Mouse (Mus musculus): ENCODE data around the gene Abcc2.

The Abcc2 gene

DNA sequence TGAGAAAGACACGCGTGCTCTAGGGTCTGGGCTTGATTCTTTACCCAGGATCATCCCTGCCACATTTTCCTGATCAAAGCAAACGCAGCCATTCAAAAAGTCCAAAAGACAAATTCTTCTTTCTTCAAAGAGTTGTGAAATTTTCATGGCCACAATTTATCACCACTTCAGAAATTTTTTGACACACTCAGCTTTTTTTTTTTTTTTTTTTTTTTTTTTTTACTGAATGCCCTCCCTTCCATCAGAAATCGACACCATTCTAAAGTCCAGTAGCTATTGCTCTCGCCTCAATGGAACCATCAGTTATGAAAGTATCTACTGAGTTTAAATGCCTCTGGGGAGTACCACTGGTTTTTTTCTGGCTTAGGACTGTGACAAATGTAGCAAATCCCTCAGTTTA lies 1.6 kb upstream of the Abcc2 start:
- no peak for DNase-seq

DNA sequence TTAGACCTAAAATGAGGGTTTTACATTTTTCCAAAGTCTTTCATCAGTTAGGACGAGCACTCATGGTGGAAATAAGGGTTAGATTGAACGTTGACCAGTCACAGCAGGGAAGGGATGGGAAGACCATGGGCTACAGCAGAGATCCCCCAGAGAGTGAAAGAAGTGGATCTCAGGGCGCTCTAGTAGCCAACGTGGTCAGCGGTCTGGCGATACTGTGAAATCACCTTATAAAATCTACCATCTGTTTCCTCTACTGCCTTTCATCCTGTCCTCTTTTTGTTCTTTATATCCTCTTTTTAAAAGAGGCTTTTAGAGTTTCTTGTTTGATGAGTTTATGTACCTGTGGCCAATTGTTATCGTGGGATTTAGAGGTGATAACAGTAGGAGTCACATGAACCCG lies 2.8 kb downstream of the Abcc2 start:
- no peak for DNase-seq

DNA sequence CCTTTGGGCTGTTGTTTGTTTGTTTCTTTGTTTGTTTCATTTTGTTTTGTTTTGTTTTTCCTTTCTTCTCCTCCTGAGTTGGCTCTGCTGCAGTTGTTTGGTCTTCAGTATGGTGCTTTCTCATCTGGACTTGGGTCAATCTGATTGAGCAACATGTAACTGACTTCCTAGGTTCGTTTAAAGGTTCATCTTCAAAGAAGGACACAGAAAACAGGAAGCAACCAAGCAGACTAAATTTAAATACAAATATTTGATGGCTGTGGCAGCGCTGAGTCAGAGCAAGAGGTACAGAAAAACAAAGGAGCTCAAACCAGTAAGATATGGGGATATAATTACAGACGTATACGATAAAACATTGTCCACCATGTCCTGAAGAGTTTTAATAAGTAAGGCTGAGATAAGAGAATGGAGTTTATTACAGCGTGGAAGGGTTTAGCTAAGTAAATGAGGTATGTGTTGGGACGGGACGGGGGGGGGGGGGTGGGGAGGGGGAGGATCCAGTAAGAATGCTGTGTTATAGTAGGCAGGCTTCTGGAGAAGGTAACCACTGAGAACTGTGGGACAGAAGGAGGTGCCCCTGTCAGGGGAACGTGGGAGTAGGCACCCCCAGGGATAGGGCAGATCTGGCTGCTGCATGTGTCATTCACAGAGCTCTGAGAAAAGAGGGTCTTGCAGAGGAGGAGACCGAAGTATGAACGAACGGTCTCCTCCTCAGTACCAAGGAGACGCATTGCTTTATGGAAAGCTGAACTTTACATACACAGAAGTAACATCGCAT lies 4.4 kb downstream of the Abcc2 start:
- DNase-seq = no peak

DNA sequence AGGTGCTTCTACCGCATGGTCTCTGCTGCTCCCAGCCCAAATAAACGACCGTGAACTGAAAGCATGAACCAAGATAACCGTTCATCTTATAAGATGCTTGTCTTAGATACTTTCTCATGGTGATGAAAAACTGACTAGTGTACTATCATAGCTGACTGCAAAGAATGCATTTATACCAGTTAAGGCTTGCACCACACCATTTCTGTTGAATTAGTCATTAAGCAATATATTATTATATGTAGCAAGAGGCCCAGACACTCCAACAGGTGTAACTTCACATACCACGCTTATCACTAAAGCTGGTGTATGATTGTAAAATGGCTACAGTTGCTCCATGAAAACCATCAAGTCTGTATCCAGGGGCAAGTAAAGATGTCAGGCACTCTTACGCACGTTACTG lies 7.8 kb downstream of the Abcc2 start:
- DNase-seq = no peak

DNA sequence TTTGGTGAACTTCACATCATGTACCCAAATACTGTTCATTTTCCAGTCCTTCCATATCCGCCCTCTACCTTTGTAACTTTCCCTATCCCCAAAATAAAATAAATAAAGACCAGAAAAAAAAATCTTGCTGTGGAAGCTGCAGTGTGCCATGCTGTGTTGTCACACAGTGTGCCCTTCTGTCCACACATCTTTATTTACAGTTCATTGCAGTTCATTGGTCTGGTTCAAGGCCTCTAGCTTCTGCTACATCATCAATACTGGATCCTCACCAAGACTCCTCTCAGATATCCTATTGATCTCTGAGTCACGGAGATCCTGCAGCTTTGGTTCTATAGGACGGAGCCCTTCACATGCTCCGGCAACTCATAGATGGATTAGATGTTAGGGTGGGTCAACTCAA lies 10.5 kb downstream of the Abcc2 start:
- DNase-seq = no peak

DNA sequence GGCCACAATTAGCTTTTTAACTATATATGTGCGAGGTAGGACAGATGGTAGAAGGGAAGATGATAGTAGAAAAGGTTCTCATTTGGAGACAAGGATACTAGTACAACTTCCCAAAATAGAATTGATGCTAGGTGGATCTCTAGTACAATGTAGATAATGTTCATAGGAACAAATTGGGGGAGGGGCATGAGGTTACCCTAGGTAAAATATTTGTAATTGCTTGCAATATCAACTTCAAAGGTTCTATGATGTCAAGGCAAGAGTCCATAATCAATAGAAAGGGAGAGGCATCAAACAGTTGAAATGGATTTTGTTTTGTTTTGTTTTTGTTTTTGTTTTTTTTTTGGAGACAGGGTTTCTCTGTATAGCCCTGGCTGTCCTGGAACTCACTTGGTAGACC lies 12.0 kb downstream of the Abcc2 start:
- DNase-seq = no peak

DNA sequence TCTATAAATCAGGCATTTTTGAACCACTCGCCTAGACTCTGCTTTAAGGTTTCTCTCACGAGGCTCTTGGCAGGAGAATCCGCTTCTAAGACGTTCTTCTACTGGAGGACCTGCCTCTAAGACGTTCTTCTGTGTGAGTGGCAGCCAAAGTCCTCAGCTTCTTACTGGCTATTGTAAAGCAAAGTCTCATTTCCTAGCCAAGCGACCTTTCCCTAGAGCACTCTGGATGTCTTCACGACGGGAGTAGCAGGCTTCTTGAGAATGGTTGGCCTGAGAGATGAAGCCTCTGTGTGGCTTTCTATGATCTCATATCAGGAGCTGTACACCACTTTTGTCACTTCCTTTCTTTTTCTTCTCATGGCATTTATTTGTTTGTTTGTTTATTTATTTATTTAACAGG lies 13.5 kb downstream of the Abcc2 start:
- DNase-seq = no peak

DNA sequence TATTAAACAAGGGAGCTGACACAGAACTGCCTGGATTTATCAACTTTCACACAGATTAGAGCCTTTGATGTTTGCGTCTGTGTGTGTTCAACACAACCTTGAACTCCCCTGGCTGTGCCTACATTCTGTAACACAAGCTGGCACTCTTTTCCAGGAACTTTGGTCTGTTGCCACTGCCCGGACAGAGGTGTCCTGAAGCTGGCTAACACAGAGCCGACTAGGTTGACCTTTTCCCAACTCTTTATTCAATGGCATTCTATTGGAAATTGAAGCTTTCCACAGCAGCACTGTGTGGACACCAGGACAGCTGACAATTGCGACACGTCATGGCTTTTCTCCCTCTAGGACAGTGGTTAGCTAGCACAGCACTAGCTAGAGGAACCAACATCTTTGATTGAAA lies 15.2 kb downstream of the Abcc2 start:
- no peak for DNase-seq

DNA sequence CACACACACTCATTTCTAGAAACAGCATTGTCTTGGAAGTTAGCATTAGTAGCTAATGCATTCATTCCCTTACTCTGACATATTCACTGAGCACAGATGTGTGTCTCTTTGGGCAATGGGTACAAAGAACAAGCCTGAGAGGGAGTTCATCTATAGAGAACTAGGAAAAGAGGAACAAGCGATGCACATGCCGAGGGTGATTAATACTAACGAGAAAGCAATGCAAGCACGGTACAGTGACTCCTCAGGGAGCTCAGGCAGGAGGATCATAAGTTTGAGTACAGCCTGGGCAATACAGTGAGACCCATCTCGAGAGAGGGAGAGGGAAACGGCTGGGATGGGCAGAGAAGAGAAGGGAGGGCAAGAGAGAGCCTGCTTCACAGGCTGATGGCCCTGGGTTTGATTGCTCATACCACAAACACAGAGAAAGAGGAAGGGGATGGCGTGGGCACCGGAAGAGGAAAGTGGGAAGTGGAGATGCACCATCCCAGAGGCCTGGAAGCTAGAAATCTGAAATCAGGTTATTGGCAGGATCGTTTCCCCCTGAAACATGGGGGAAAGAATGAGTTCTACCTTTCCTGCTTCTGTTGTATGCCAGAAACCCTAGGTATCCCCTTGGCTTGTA lies 19.5 kb downstream of the Abcc2 start:
- DNase-seq = no peak

DNA sequence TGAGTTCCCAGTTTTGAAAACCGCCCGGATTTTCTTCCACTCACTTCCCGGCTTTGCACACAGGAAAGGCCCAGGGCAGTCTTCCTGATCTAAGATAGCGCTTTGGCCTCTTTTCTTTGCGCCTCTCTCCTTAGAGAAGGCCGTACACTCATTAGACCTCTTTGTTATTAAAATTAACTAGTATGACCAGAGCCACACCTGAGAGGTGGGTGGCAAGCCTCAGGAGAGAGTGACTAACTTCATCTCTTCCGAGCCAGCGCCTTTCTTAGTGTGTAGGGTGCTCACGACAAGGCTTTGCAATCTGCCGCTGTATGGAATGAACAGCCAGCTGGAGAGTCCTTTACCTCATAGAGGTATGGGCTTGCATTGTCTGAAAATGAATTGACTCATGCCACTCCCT lies 21.9 kb downstream of the Abcc2 start:
- DNase-seq = no peak

DNA sequence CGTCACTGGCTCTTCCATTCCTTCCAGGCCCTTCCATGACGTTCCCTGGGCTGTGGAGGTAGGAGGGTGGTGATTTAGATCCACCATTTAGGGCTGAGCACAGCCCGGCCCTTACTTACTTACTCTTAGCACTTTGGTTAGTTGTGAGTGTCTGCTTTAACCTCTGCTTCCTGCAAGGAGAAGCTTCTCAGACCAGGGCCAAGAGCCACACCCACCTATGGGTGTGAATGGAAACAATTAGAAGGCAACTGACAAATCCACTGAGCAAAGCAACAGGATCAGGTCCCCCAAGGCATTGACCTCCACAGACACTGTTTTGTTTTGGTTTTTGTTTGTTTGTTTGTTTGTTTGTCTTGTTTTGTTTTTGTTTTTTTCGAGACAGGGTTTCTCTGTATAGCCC lies 27.3 kb downstream of the Abcc2 start:
- DNase-seq = no peak

DNA sequence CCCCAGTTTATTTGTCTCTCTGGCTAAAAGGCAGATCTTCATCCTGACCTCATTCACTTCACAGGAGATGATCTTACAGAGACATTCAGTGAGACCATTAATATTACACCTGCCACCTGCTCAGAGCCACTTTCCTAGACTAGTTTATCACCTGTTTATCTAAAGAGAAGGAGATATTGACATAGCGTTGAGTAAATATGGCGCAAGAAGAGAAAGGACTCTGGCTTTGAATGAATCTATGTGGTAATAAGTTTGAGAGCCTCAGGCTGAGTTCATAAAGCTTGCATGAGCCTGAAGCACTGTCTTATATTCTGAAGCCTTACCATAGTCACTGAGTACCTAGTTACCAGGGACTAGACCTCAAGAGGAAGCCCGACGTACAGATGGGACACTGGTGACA lies 29.4 kb downstream of the Abcc2 start:
- DNase-seq = no peak

DNA sequence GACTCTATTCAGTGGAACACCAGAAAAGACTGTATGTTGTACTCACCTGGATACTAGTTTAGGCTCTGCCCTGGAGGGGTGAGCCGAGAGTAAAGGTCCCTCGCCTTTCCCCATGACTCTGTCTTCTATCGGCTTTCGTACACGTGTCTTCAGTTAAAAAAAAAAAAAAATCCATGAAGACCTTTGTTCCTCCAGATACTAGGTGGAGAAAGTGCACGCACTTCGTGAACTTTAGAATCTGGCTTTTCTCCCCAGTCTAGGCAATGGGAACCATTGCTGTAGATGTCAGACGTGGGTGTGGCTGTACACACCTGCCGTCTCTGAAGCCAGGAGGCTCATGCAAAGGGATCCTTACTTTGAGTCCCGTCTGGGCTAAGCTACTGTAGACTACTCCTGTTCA lies 31.3 kb downstream of the Abcc2 start:
- DNase-seq = no peak

DNA sequence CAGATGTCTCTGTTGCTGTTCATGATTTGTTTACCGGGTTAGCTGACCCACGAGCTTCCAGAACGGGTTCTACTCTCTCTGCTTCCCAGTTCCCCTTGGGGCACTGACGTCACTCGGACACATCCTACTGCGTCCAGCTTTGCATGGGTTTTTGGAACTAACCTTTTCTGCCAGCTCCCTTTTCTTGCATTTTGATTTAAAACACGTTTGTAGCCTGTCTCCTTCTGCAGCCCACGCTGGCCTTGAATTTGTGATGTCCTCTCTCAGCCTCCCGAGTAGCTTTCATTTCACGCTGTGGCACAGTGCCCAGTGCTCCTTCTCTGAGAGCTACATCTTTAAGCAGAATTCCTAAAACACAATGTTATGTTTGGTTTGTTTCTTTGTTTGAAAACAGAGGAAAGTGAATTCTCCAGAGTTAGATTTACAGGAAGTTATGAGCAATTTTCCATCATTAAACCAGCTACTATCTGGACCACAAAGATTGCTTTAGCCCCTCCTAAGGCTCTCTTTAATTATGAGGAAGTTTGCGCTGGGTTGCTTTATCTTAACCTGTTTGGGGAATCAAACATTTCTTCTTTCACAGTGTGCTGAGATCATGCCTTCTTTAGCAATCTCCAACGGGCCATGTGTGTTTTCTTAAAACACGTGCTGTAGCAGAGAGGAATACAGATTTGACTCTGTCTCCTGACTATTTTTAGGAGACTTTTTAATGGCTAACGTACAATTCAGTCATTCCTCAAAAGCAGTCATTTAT lies 33.8 kb downstream of the Abcc2 start:
- no peak for DNase-seq

DNA sequence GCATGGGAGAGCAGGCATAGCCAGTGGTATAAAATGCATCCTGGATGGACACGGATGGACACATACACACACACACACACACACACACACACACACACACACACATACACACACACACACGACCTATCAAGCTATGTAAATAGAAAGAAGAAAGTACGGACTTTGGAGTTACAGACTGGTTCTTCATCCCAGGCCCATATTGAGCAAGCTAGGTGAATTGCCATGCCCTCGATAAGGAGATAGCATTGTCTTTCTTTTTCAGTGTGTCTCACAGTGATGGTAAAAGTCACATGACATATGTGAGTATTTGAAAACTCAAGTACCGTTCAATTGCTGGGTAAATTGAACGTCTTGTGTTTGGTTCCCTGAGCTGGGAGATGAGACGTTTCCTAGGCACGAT lies 44.9 kb downstream of the Abcc2 start:
- no peak for DNase-seq

DNA sequence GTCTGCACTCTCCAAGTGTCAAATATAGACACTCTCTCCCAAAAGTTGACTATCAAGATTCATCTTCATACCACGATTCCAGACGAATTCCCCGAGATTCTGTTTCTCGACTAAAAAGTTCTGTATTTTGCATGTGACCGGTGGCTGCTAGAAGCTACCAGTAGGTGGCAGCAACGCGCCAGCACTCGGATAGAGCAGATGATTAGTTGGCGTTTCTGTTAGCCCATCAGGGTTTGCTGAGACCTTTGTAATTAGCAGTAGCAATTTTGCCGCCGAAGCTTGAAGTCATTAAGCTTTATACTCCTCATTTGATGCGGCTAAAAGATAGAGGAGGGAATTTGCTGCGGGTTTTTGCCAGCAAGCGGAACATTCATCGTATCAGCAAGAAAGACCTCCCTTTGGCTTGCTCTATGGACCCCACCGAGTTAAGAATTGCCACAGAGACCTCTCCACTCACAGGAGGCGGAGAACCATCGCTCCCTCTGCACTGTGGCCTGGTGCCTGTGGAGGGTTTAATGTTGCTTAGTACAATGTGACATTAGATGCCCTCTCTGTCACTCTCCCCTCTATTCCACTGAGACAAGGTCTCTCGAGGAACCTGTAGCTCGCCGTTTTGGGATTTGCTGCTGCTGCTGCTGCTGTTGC lies 50.6 kb downstream of the Abcc2 start:
- DNase-seq = peak; percentile 18 to 27

DNA sequence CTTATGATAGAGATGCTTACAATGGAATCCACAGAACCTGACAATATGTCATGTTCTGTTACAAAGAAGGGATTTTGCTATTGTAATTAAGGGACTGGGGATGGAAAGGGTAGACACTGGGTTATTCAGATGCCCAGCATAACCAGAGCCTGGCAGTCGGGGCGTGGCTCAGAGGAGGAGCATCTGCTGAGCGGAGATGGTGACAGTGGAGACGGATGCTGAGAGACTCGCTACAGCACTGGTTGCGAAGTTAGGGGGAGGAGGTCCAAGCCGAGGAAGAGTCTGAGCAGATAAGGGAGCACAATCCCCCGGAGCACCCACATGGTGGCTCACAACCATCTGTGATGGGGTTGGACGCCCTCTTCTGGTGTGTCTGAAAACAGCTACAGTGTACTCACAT lies 61.2 kb downstream of the Abcc2 start:
- DNase-seq = no peak

DNA sequence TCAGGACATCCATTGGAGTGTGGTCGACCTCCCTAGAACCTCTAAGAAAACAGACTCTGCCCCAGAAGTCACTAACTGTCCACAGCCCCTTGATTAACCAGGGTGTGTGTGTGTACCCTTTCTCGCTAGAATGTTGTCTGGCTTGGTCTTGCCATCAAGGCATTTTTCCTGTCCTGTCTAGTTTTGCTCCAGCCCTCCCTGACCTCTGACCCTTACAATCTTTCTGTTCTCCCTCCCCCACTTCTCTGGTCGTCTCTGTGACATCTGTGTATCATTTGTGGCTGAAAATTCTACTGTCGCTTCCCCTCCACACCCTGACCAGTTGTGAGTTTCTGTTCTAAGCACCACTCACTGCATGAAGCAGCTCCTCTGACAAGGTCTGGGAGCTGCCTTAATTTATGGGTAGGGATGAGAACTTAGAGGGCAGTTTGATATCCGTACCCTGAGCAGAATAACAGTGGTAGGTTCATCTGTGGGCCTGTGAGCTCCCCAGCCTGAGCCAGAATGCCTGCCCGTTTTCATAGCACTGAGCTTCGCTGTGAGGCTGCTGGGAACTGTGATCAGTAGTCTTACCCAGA lies 63.4 kb downstream of the Abcc2 start:
- no peak for DNase-seq

DNA sequence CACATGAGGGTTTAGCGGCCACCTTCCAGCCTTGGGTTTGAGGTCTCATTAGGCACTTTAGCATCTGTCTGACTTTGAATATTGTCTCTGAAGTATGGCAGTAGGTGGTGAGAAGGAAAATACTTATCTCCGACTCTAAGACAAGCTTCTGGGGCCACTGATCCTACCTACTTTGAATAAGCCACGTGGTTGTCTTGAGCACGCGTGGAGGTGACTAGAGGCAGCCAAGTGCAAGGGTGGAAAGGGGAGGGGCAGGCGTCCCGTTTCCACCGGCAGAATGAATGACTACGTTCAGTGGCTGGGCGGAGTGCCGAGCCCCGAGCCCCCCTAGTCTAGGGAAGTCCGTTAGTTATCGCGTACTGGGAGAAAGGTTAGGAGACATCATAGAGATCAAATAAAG lies 65.1 kb downstream of the Abcc2 start:
- no peak for DNase-seq

DNA sequence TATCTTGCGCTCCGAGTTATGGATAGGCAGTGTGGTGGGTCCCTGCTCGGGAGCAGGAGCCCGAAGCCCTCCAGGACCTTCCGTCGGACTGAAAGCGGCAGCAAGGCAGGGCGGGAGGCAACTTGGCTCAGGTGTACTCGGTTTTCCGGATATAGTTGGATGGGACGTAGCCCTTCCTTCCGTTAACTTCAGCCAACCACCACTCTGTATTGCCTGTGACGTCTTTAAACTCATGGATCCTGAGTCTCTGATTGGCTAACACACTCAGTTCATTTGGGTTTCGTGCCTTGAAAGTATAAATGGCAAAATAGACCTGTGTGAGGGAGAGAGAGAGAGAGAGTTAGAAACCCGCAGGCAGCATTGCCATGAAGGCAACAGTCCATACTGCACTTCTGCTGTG lies 66.0 kb downstream of the Abcc2 start:
- no peak for DNase-seq

DNA sequence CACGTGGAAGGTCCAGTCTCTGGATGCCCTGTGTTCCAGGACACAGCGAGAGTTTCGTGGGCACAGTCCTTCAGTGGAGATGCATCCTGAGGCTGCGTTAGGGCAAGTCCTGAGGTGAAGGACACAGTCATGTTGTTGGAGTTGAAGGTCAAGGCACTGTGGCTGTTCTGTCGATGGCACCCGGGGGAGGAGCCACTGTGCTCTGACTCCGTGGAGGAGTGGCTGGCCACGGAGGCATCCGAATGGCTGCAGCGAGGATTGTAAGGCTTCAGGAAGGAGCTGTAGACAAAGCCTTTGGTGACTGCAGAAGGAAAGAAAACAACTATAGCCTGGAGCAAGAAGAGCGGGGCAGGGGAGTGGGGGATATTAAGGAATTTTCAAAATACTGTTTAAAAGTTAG lies 68.0 kb downstream of the Abcc2 start:
- no peak for DNase-seq

DNA sequence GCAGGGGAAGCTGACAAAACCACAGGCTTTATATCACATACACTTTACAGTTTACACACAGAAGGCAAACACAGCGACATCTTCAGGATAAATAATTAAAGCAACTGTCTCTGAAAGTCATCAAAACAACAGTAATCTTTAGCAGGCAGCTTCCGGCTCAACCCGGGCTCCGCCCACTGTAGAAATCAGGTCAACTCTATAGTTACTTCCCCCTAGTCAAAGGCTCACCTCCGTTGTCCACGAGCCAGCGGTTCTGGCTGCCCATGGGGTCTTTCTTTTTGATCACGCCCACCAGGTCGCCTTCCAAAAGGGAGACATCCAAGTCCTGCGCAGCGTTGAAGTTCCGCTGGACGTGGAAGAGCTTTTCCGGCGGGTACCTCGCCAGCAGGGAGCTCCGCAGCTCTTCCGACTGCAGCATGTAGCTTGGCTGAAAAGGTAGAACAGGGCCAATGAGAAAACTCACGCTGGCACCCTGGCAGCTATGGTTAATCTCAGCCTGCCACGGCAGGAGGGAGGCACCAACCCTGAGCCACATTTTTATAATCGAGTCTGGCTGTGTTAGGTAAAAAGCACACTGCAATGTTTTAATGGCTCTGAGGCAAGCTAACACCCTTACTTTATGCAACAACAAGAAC lies 70.1 kb downstream of the Abcc2 start:
- DNase-seq = peak; percentile 9 to 19
